Mouse (Mus musculus): ENCODE measurements around the gene Fzr1.

Gene Fzr1

GRCm38 (mm10) chr10:81377793-81378552, at the start of gene Fzr1:
Fzr1 (minus strand) TSS chr10:81378516.
- DNase-seq (ENCODE audit: low spot score in 2 of 2) = no peak

GRCm38 (mm10) chr10:81427804-81428506, 49.6 kb upstream of the Fzr1 start:
- DNase-seq (ENCODE audit: low spot score in 2 of 2) = peak; percentile 12 to 62

DNA sequence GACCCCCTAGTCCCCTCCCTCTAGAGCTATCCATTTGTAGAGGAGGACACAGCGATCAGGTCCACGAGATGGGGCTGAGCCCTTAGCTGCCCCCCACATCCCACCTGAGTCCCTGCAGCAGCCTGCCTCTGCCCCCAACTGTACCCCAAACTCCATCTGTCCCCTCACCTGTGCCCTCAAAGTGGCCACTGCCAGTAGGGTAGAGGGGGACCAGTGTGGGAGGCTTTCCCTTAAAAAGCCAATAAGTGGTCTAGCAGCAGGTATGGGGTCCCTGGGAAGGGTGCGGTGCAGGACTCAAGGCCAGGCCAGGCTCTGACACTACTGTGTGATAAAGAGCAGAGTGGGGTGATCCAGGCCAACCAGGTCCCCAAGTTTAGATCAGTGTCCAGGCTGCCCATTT, 49.0 kb upstream of the Fzr1 start:
- peak; percentile 11 to 64 for DNase-seq (ENCODE audit: low spot score in 2 of 2)

DNA sequence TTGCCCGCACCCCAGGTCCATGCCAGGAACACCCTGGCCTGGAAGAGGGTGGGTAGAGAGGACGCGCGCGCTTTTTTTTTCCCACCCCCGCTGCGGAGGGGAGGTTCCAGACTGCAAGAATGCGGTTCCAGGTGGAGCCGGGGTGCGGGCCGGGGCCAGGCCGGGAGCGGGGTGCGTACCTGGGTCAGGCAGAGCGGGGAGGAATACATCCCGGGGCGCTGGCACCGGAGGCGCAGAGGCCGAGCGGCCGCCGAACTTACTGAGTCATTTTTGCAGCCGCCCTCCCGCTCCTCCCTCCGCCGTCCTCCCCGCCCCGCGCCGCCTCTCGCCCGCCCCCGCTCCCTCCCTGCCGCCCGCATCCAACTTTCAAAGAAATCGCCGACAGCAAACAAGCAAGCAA, 48.6 kb upstream of the Fzr1 start:
- DNase-seq (ENCODE audit: low spot score in 2 of 2) = peak; percentile 29 to 77

DNA sequence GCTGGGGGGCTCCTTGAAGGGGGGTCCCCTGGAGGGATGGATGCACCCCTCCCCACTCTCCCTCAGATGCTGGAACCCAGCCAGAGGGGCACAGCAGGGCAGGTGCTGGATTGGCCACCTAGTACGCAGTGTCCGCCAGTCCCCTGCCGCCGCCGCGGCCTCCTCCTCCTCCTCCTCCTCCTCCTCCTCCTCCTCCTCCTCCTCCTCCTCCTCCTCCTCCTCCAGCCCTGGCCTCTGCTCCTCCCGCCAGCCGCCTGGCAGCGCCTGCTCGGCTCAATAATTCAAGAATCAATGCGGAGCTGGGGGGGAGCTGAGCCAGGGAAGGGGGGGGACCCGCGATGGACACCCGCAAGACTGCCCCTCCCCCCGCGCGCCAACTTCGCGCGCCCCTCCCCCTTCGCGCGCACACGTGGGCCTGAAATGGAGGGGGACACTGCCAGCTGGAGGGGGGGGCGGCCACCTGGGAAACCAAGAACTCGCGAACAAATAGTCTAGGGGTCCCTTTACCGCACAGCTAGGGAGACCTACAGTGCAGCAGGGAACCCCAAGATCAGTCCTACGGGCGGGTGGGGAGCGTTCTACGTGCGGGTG, 47.9 kb upstream of the Fzr1 start:
- peak; percentile 12 to 62 for DNase-seq (ENCODE audit: low spot score in 2 of 2)

DNA sequence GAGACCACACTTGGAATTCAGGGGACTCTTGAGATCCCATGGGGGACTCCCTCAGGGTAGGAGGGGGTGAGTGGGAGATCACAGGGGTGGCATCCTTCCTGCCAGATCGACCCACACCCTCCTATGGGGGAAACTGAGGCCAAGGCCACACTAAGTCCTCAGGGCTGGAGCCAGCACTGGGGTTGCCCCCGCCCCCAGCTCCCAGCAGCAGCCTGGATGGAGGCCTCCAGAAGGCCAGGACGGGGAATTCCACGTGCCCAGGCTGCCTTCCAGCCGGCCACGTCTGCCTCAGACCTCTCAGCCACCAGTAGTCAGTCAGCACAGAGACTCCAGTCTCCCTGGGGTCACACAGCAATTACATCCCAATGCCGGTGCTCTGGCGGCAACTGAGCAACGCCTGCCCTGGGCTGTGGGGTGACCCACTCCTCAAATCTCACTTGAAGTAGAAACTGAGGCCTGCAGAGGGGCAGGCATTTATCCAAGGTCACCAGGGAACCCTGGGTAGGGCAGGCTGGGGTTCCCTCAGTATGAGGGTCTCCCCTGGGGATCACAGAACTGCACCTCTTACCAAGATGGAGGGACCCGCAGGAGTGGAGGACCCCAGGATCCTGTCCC, 47.0 kb upstream of the Fzr1 start:
- peak; percentile 13 to 63 for DNase-seq (ENCODE audit: low spot score in 2 of 2)

GRCm38 (mm10) chr10:81424246-81425051, 46.1 kb upstream of the Fzr1 start:
- peak; percentile 15 to 63 for DNase-seq (ENCODE audit: low spot score in 2 of 2)

DNA sequence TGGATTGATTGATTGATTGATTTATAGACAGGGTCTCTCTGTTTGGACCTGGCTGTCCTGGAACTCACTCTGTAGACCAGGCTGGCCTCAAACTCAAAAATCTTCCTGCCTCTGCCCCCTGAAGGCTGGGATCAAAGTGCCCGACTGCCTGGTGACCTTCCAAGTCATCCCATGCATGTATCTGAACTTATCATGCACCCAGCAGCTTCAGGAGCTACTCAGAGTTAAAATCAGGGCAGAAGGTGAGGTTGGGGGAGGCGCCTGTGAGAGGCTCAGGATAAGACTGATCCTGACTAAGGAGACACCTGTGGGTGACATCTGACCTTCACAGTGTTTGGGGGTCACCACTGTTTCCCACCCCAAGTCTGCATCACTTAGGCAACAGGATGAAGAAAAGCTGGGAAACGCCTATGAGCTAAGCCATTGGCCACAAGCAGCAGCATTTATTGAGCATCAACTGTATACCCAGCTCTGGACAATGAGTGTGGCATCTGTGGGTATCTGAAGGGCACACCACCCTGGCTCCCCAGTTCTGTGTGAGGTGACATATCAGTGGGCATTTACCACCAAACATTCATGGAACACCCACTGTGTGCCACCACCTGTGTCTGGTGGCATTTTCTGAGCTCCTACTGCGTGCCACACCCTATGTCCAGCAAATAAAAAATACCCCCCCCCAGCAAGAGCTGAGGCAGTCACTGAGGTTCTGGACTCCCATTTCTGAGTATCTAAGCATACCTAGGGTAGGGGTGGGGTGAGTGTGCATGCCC, 45.3 kb upstream of the Fzr1 start:
- DNase-seq (ENCODE audit: low spot score in 2 of 2) = peak in 1 of 2 experiments; percentile 11

GRCm38 (mm10) chr10:81422661-81423217, 44.4 kb upstream of the Fzr1 start:
- DNase-seq (ENCODE audit: low spot score in 2 of 2) = no peak

GRCm38 (mm10) chr10:81422191-81422590, 43.9 kb upstream of the Fzr1 start:
- DNase-seq (ENCODE audit: low spot score in 2 of 2) = peak in 1 of 2 experiments; percentile 64

DNA sequence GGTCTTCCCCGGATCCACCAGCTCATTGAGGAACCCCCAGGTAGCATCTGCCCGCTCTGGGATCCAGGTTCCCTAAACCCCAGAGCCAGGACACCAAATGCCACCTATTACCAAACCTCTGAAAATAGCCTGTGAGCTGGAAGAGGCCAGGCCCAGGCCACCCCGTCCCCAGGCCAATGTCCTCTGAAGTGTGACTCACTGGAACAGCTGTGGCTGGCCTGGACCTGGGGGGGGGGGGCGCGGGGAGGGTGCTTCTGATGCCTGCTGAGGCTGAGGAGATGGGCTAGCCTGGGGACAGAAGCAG, 43.4 kb upstream of the Fzr1 start:
- DNase-seq (ENCODE audit: low spot score in 2 of 2) = no peak

- DNase-seq (ENCODE audit: low spot score in 2 of 2) = peak; percentile 11 to 56
Observed at GRCm38 (mm10) chr10:81421041-81421796, 42.9 kb upstream of the Fzr1 start.

DNA sequence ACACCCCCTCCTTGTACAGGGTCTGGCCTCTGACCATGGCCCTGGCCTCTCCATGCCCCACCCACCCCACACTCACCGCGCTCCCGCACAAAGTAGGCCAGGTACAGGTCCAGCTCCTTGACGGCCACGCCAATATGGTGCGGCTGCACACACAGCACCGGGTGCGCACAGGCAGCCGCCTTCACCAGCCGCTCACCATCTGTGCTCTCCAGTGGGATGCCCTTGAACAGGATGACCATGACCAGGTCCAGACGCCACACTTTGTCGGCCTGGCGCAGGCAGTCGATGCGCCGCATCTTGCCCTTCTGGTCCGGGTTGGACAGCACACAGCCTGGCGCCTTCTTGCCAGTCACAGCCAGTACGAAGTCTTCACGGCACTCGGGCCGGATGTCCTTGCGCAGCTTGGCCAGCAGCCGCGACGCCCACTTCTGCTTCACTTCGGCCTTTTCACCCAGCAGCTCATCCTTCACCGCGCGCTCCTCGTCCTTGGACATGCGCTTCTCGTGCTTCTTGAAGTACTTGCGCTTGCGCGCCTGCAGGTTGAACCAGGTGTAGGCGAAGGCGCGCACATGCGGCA, 42.0 kb upstream of the Fzr1 start:
- DNase-seq (ENCODE audit: low spot score in 2 of 2) = no peak

GRCm38 (mm10) chr10:81419111-81419928, 41.0 kb upstream of the Fzr1 start:
- DNase-seq (ENCODE audit: low spot score in 2 of 2) = no peak

GRCm38 (mm10) chr10:81418216-81419070, 40.1 kb upstream of the Fzr1 start:
- DNase-seq (ENCODE audit: low spot score in 2 of 2) = no peak

DNA sequence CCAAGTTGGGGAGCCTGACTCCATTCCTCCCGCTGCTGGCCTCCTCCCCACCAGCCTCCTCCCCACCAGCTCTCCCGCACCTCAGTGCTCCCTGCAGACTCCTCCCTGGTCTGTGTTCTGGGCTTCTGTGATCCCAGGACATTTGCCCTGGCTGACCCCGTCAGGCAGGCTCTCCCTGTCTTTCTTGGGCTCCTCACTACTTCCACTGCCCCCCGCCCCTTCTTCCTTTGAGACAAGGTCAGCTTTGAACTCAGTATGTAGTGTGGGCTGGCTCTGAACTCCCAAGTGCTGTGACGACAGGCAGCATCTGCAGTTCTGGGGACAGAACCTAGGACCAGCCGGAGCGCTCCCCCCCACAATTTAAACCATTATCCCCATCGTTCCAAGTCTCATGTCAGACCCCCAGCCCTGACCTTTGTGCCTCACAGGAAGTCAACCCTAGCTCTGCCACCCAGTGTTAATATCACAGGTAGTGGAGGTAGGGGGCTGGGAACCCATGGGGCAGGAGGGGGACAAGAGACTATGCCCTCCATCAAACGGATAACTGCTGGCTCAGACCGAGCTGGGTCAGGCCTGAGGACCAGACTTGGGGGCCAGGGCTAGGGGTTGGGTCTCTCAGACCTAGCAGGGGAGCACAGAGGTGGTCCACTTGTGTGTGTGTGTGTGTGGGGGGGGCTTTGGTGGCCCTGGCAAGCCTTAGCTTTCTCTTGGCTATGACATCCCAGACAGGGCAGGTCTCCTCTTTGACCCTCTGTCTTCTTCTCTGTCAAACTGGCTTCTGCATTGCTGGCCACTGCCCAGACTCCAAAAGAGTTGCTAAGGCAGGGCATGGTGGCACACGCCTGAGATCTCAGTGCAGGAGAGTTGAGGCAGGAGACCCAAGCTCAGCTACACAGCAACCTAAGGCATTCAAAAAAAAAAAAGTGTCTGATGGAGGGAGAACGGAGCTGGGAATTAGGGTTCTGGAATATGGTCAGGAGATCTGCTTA, 39.2 kb upstream of the Fzr1 start:
- no peak for DNase-seq (ENCODE audit: low spot score in 2 of 2)
